Mouse (Mus musculus): ENCODE data around the gene Spats1. TPM values are rescaled to one million over a fixed set of nuclear protein-coding genes. Genes with fewer than 3 reads are reported as not detected.

Gene Spats1
- total RNA-seq (2012; rRNA removed): 8.5 and 9.7 TPM in 2 replicates

GRCm38 (mm10) chr17:45474669-45475465, at the start of gene Spats1:
Gene Spats1 (minus strand): TSS chr17:45475415.
- H3K9ac ChIP-seq (ENCODE audit: insufficient read depth, low read depth, low read length, poor library complexity, severe bottlenecking): peak within 1 kb of the TSS; percentile 71; the same call in 1 of the 2 replicates
- H3K27ac ChIP-seq (ENCODE audit: insufficient read depth, low read depth, low read length, poor library complexity, severe bottlenecking): peak within 1 kb of the TSS; percentile 87; the same call in 1 of the 2 replicates
- peak within 1 kb of the TSS; percentile 41 to 63 for H3K4me3 ChIP-seq (ENCODE audit: insufficient read depth in 1 of 2, low read depth in 1 of 2, low read length in 2 of 2, poor library complexity in 1 of 2, severe bottlenecking in 1 of 2)
- in situ Hi-C loops (cut with MboI; ENCODE audit: low sequenced_read_pairs in 2 of 2, unreplicated experiment in 2 of 2): loop anchor here (10.0 kb wide), 1 partner anchor 80 kb away; the partner anchor contains the start of gene Nfkbie (in 2 of the 2)
- peak; percentile 96 for DNase-seq (ENCODE audit: low read depth, low spot score)
- TF ChIP-seq ZC3H11A (IDR thresholded peaks at IDR 0.05; ENCODE audit: borderline replicate concordance, low read depth, low read length): no peak
- 0 out of 2 replicates have a peak, but pooled peaks have one; percentile 26 for TF ChIP-seq HCFC1 (IDR thresholded peaks at IDR 0.05; ENCODE audit: borderline replicate concordance, insufficient read depth, low read length)
- no peak for TF ChIP-seq ZNF384 (IDR thresholded peaks at IDR 0.05; ENCODE audit: low read depth, low read length)
- no peaks in the 10 kb centered on the region for H3K36me3 ChIP-seq (ENCODE audit: control insufficient read depth, insufficient read depth, low read length, poor library complexity, severe bottlenecking)
- H3K4me1 ChIP-seq (ENCODE audit: control insufficient read depth in 2 of 2, insufficient read depth in 2 of 2, low read length in 2 of 2, poor library complexity in 1 of 2): peaks cover 16 to 21% of the 10 kb centered on the region in 2 experiments
- H3K9me3 ChIP-seq (ENCODE audit: control insufficient read depth, insufficient read depth, low read depth, low read length): no peaks in the 10 kb centered on the region

- H3K36me3 ChIP-seq (ENCODE audit: control insufficient read depth, insufficient read depth, low read length, poor library complexity, severe bottlenecking): peaks cover 10% of the 10 kb centered on the region
- no peak for TF ChIP-seq HCFC1 (IDR thresholded peaks at IDR 0.05; ENCODE audit: borderline replicate concordance, insufficient read depth, low read length)
- no peak overlapping the region for H3K9ac ChIP-seq (ENCODE audit: insufficient read depth, low read depth, low read length, poor library complexity, severe bottlenecking)
- no peak for DNase-seq (ENCODE audit: low read depth, low spot score)
- no peak overlapping the region for H3K27ac ChIP-seq (ENCODE audit: insufficient read depth, low read depth, low read length, poor library complexity, severe bottlenecking)
- peaks cover 2 to 14% of the 10 kb centered on the region in 2 experiments; a peak in 3 of 4 replicates for H3K4me1 ChIP-seq (ENCODE audit: control insufficient read depth in 2 of 2, insufficient read depth in 2 of 2, low read length in 2 of 2, poor library complexity in 1 of 2)
- H3K4me3 ChIP-seq (ENCODE audit: insufficient read depth in 1 of 2, low read depth in 1 of 2, low read length in 2 of 2, poor library complexity in 1 of 2, severe bottlenecking in 1 of 2): no peak overlapping the region
- no peaks in the 10 kb centered on the region for H3K9me3 ChIP-seq (ENCODE audit: control insufficient read depth, insufficient read depth, low read depth, low read length)
- in situ Hi-C loops (cut with MboI; ENCODE audit: low sequenced_read_pairs in 2 of 2, unreplicated experiment in 2 of 2): no loop called here
Measured at GRCm38 (mm10) chr17:45524961-45525360, 49.7 kb upstream of the Spats1 start.

- Histone ChIP-seq H3K36me3 (ENCODE audit: control insufficient read depth, insufficient read depth, low read length, poor library complexity, severe bottlenecking) (peaks cover 26% of the 10 kb centered on the region), H3K9ac (ENCODE audit: insufficient read depth, low read depth, low read length, poor library complexity, severe bottlenecking) (peak within 1 kb of the TSS; percentile 65), H3K9me3 (ENCODE audit: control insufficient read depth, insufficient read depth, low read depth, low read length) (no peaks in the 10 kb centered on the region), H3K4me1 (ENCODE audit: control insufficient read depth in 2 of 2, insufficient read depth in 2 of 2, low read length in 2 of 2, poor library complexity in 1 of 2) (peaks cover 0 to 10% of the 10 kb centered on the region in 2 experiments; a peak in 2 of 4 replicates), H3K4me3 (ENCODE audit: insufficient read depth in 1 of 2, low read depth in 1 of 2, low read length in 2 of 2, poor library complexity in 1 of 2, severe bottlenecking in 1 of 2) (peak within 1 kb of the TSS; percentile 49 to 79), H3K27ac (ENCODE audit: insufficient read depth, low read depth, low read length, poor library complexity, severe bottlenecking) (no peak within 1 kb of the TSS)
- DNase-seq (ENCODE audit: low read depth, low spot score): no peak
- in situ Hi-C loops (cut with MboI; ENCODE audit: low sequenced_read_pairs in 2 of 2, unreplicated experiment in 2 of 2): no loop called here
- TF ChIP-seq ZNF384 (IDR thresholded peaks at IDR 0.05; ENCODE audit: low read depth, low read length) (no peak), CHD2 (IDR thresholded peaks at IDR 0.05; ENCODE audit: low read depth, low read length) (no peak), ZC3H11A (IDR thresholded peaks at IDR 0.05; ENCODE audit: borderline replicate concordance, low read depth, low read length) (no peak), MAFK (IDR thresholded peaks at IDR 0.05; ENCODE audit: insufficient read depth, low read depth, low read length) (no peak), HCFC1 (IDR thresholded peaks at IDR 0.05; ENCODE audit: borderline replicate concordance, insufficient read depth, low read length) (no peak)
Measured at GRCm38 (mm10) chr17:45523263-45523662, 48.0 kb upstream of the Spats1 start, which contains the start of gene Tcte1. Gene Tcte1 (plus strand): TSS chr17:45523434.

GRCm38 (mm10) chr17:45520136-45520535, 44.9 kb upstream of the Spats1 start:
- in situ Hi-C loops (cut with MboI; ENCODE audit: low sequenced_read_pairs in 2 of 2, unreplicated experiment in 2 of 2): no loop called here
- DNase-seq (ENCODE audit: low read depth, low spot score): no peak
- Histone ChIP-seq H3K27ac (ENCODE audit: insufficient read depth, low read depth, low read length, poor library complexity, severe bottlenecking) (no peak overlapping the region), H3K4me1 (ENCODE audit: control insufficient read depth in 2 of 2, insufficient read depth in 2 of 2, low read length in 2 of 2, poor library complexity in 1 of 2) (peaks cover 1 to 11% of the 10 kb centered on the region in 2 experiments; a peak in 2 of 4 replicates), H3K9me3 (ENCODE audit: control insufficient read depth, insufficient read depth, low read depth, low read length) (no peaks in the 10 kb centered on the region), H3K9ac (ENCODE audit: insufficient read depth, low read depth, low read length, poor library complexity, severe bottlenecking) (no peak overlapping the region), H3K4me3 (ENCODE audit: insufficient read depth in 1 of 2, low read depth in 1 of 2, low read length in 2 of 2, poor library complexity in 1 of 2, severe bottlenecking in 1 of 2) (no peak overlapping the region), H3K36me3 (ENCODE audit: control insufficient read depth, insufficient read depth, low read length, poor library complexity, severe bottlenecking) (peaks cover 41% of the 10 kb centered on the region)
- TF ChIP-seq ZNF384 (IDR thresholded peaks at IDR 0.05; ENCODE audit: low read depth, low read length) (no peak), HCFC1 (IDR thresholded peaks at IDR 0.05; ENCODE audit: borderline replicate concordance, insufficient read depth, low read length) (no peak), CHD2 (IDR thresholded peaks at IDR 0.05; ENCODE audit: low read depth, low read length) (no peak), ZC3H11A (IDR thresholded peaks at IDR 0.05; ENCODE audit: borderline replicate concordance, low read depth, low read length) (no peak), MAFK (IDR thresholded peaks at IDR 0.05; ENCODE audit: insufficient read depth, low read depth, low read length) (no peak)
